Mouse (Mus musculus): ENCODE measurements around the gene Gm10382.

DNA sequence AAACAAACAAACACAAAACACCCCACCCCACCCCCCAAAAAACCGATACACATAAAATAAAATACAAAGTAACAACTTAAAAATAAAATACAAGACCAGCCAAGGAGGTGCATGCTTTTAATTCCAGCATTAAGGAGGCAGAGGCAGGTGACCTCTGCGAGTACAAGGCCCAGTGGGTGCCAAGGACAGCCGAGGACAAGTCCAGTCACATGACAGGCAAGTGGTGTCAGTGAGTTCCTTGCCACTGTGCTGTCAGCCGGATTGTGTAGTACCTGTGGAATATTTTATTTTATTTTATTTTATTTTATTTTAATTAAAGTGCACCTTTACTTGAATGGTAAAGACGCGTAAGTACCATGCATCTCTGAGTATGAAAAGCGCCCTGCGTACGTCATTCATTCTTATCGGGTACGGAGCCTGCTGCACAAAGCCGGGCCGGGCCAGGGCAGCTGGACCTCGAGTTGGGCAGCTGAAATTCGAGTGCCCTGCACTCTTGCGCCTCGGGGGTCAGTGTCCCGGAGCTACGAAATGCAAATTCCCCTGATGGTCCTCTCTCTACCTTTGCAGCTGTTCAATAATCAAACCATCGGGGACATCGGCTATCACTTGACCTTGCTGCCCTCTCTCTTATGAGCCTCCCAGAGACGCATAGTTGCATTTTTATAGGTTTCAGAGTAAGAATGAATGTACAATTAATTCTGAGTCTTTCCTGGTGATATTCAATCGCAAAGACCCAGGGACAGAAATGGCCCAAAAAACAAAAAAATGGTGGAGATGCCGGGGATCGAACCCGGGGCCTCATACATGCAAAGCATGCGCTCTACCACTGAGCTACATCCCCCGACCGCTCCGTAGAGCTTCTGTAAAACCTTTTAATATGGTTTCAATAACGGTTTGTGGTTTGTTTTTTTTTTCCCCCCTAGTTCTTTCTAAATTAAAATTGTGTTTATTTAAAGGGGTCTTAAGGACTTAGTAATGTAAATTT, 14.7 kb downstream of the Gm10382 start:
- TF ChIP-seq MAFK (IDR thresholded peaks at IDR 0.05; ENCODE audit: insufficient read depth, low read depth, low read length) (peak; percentile 90), HCFC1 (IDR thresholded peaks at IDR 0.05; ENCODE audit: borderline replicate concordance, insufficient read depth, low read length) (no peak), ZC3H11A (IDR thresholded peaks at IDR 0.05; ENCODE audit: borderline replicate concordance, low read depth, low read length) (no peak), CHD2 (IDR thresholded peaks at IDR 0.05; ENCODE audit: low read depth, low read length) (no peak)

Data from ES-E14 (cell line).